Mouse (Mus musculus) ES-Bruce4 (cell line): ENCODE results near the gene Cyp2d10. TPM values are rescaled to one million over a fixed set of nuclear protein-coding genes. Genes with fewer than 3 reads are reported as not detected.
A peak's percentile ranks its signal among the peaks of the same experiment; 100 is the strongest.

Source experiments
- H3K27ac ChIP-seq: 2 replicates; pipeline ENCODE4 v1.5.1; 2012; ENCODE audit warnings: low read length, inconsistent platforms; ENCODE audit not compliant: insufficient read depth
- H3K27me3 ChIP-seq: 2 replicates; pipeline ENCODE4 v1.6.1; 2012; ENCODE audit warnings: mild to moderate bottlenecking, low read length, inconsistent platforms; ENCODE audit not compliant: control insufficient read depth, poor library complexity, insufficient read depth, severe bottlenecking
- H3K36me3 ChIP-seq: 2 replicates; pipeline ENCODE4 v1.6.1; 2012; ENCODE audit warnings: inconsistent platforms, mild to moderate bottlenecking, low read length, moderate library complexity; ENCODE audit not compliant: control insufficient read depth, poor library complexity, insufficient read depth, severe bottlenecking
- H3K4me1 ChIP-seq: one replicate; pipeline ENCODE4 v1.8.1; 2011; ENCODE audit warnings: low read length; ENCODE audit not compliant: control insufficient read depth, insufficient read depth
- H3K4me3 ChIP-seq: 2 replicates; pipeline ENCODE4 v1.5.1; 2011; ENCODE audit warnings: low read depth, mild to moderate bottlenecking, low read length
- H3K9ac ChIP-seq: 2 replicates; pipeline ENCODE4 v1.6.1; 2012; ENCODE audit warnings: low read depth, mild to moderate bottlenecking, inconsistent platforms; ENCODE audit not compliant: poor library complexity, severe bottlenecking
- H3K9me3 ChIP-seq: replicated peaks from 2 replicates; pipeline ENCODE4 v1.6.1; 2012; ENCODE audit warnings: mild to moderate bottlenecking, low read length, inconsistent platforms; ENCODE audit not compliant: control insufficient read depth, poor library complexity, insufficient read depth, severe bottlenecking
- CTCF ChIP-seq: IDR thresholded peaks from one replicate; pipeline ENCODE4 v1.8.1; 2011; ENCODE audit warnings: low read depth, low read length
- EP300 ChIP-seq: IDR thresholded peaks from 2 replicates; pipeline ENCODE4 v1.6.1; 2011; ENCODE audit warnings: low read depth, low read length; ENCODE audit not compliant: insufficient read depth
- POLR2A ChIP-seq: IDR thresholded peaks from one replicate; pipeline ENCODE4 v1.8.1; 2011; ENCODE audit warnings: low read length; ENCODE audit not compliant: insufficient read depth
- polyA plus RNA-seq: library from polyadenylated mRNA; stranded (reverse); fragments of >200 nt; gene quantifications from 2 replicates; pipeline ENCODE4 v1.2.4, GENCODE M21; 2011; ENCODE audit warnings: low read depth; ENCODE audit not compliant: missing spikeins, insufficient read depth, insufficient read length

Cyp2d10 gene
- polyA plus RNA-seq, 1 experiment = not detected

- H3K4me1 ChIP-seq = no peaks in the 10 kb centered on the region
- H3K9ac ChIP-seq = no peak overlapping the region
- H3K27ac ChIP-seq = no peak overlapping the region
- H3K36me3 ChIP-seq = no peaks in the 10 kb centered on the region
- no peak overlapping the region for H3K4me3 ChIP-seq
- H3K27me3 ChIP-seq = no peaks in the 10 kb centered on the region
- no peaks in the 10 kb centered on the region for H3K9me3 ChIP-seq
- no peak for TF ChIP-seq POLR2A
- peak; percentile 21 for TF ChIP-seq CTCF
Observed at GRCm38 (mm10) chr15:82361459-82362018, 45.5 kb downstream of the Cyp2d10 start.

- no peaks in the 10 kb centered on the region for H3K36me3 ChIP-seq
- no peaks in the 10 kb centered on the region for H3K27me3 ChIP-seq
- TF ChIP-seq POLR2A = no peak
- no peak for TF ChIP-seq EP300
- TF ChIP-seq CTCF = no peak
- no peaks in the 10 kb centered on the region for H3K4me1 ChIP-seq
- H3K9ac ChIP-seq = no peak overlapping the region
- no peak overlapping the region for H3K4me3 ChIP-seq
- no peak overlapping the region for H3K27ac ChIP-seq
- no peaks in the 10 kb centered on the region for H3K9me3 ChIP-seq
Observed at GRCm38 (mm10) chr15:82358431-82359260, 48.3 kb downstream of the Cyp2d10 start.

GRCm38 (mm10) chr15:82354126-82354945 is 52.7 kb downstream of the Cyp2d10 start, which contains the start of gene Ndufa6:
TSS of gene Ndufa6 (minus strand) at chr15:82354322.
- Histone ChIP-seq H3K4me3 (peak within 1 kb of the TSS; percentile 92), H3K36me3 (peaks cover 8% of the 10 kb centered on the region), H3K9ac (peak within 1 kb of the TSS; percentile 91), H3K27ac (peak within 1 kb of the TSS; percentile 60), H3K4me1 (no peaks in the 10 kb centered on the region), H3K27me3 (no peaks in the 10 kb centered on the region), H3K9me3 (no peaks in the 10 kb centered on the region)
- TF ChIP-seq CTCF (peak; percentile 81), EP300 (0 out of 2 replicates have a peak, but pooled peaks have one; percentile 19), POLR2A (peak; percentile 84)

GRCm38 (mm10) chr15:82353745-82354113 is 53.3 kb downstream of the Cyp2d10 start:
- Histone ChIP-seq H3K36me3 (peaks cover 9% of the 10 kb centered on the region), H3K4me1 (no peaks in the 10 kb centered on the region), H3K9me3 (no peaks in the 10 kb centered on the region), H3K9ac (peak overlapping the region; percentile 91), H3K4me3 (peak overlapping the region; percentile 92), H3K27me3 (no peaks in the 10 kb centered on the region), H3K27ac (no peak overlapping the region)
- TF ChIP-seq CTCF (no peak), POLR2A (no peak), EP300 (no peak)

- H3K4me3 ChIP-seq = peak overlapping the region; percentile 92
- H3K36me3 ChIP-seq = peaks cover 12% of the 10 kb centered on the region
- H3K9ac ChIP-seq = peak overlapping the region; percentile 91
- no peak for TF ChIP-seq CTCF
- no peak for TF ChIP-seq EP300
- no peak for TF ChIP-seq POLR2A
- H3K4me1 ChIP-seq = no peaks in the 10 kb centered on the region
- H3K27ac ChIP-seq = no peak overlapping the region
- no peaks in the 10 kb centered on the region for H3K9me3 ChIP-seq
- H3K27me3 ChIP-seq = no peaks in the 10 kb centered on the region
Observed at GRCm38 (mm10) chr15:82353078-82353744, 53.8 kb downstream of the Cyp2d10 start.

Other genes starting within 250 kb of the Cyp2d10 start
- gene Shisa8, start 194.4 kb downstream of the Cyp2d10 start, polyA plus RNA-seq = 6.8 and 7.4 TPM in 2 replicates
- 1.9 and 2.3 TPM in 2 replicates for gene Tnfrsf13c, start 182.8 kb downstream of the Cyp2d10 start, polyA plus RNA-seq
- 43.2 and 52.0 TPM in 2 replicates for gene Cenpm, start 162.4 kb downstream of the Cyp2d10 start, polyA plus RNA-seq
- gene 1500009C09Rik, start 154.8 kb downstream of the Cyp2d10 start, polyA plus RNA-seq = not detected in 2 replicates
- gene Sept3, start 132.3 kb downstream of the Cyp2d10 start, polyA plus RNA-seq = 8.8 and 9.7 TPM in 2 replicates
- 0.70 and 1.1 TPM in 2 replicates for gene Wbp2nl, start 108.2 kb downstream of the Cyp2d10 start, polyA plus RNA-seq
- 29.5 and 30.0 TPM in 2 replicates for gene Naga, start 68.3 kb downstream of the Cyp2d10 start, polyA plus RNA-seq
- gene Pheta2, start 68.3 kb downstream of the Cyp2d10 start, polyA plus RNA-seq = 1.8 and 2.7 TPM in 2 replicates
- 84.8 and 86.7 TPM in 2 replicates for gene Smdt1, start 68.2 kb downstream of the Cyp2d10 start, polyA plus RNA-seq
- 212 and 236 TPM in 2 replicates for gene Ndufa6, start 52.9 kb downstream of the Cyp2d10 start, polyA plus RNA-seq
- gene Cyp2d22, start 26.9 kb downstream of the Cyp2d10 start, polyA plus RNA-seq = 1.1 and 1.9 TPM in 2 replicates
- gene Cyp2d11, start 13.2 kb downstream of the Cyp2d10 start, polyA plus RNA-seq = not detected in 2 replicates
- not detected in 2 replicates for gene Cyp2d9, start 26.2 kb upstream of the Cyp2d10 start, polyA plus RNA-seq
- not detected in 2 replicates for gene Cyp2d12, start 147.9 kb upstream of the Cyp2d10 start, polyA plus RNA-seq
- not detected in 2 replicates for gene Cyp2d34, start 213.8 kb upstream of the Cyp2d10 start, polyA plus RNA-seq